Mouse (Mus musculus) skeletal muscle tissue, adult 2 months (tissue): ENCODE data around the gene Gm21746.
"Not testable (repeated sequence)": the region's sequence is repeated elsewhere in the genome, so short reads cannot be mapped to it uniquely, and the experiment has no call there.

Experiments used
- DNase-seq: peaks from one replicate; pipeline ENCODE4 v3.0.0-alpha.2; 2012; ENCODE audit warnings: low read depth, low spot score

Gene Gm21746

DNA sequence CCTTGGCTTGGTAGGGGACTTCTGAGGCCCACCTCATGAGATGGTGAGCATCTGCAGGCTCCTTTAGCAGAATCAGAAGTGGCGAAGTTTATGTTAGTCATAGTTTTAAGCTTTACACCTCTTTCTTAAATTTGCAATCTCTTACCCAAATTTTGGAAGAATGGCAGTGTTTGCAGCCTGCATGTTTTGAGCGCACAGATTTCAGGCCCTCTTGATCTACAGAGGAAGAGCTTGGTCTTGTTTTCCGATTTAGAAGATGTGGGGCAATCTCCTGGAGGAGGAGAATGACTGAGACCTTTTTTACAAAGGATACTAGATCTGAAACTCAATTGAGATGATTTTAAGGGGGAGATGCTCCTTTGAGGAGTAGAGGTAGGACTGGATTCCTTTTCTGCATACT lies at the start of gene Gm21746:
TSS of gene Gm21746 (minus strand) at position 101 of the 400 bp plus-strand sequence.
- not testable (repeated sequence) for DNase-seq

- DNase-seq: not testable (repeated sequence)
These were observed 29.0 kb upstream of the Gm21746 start, which contains the start of gene Gm20873 for GRCm38 (mm10) chrY:6266798-6267197. Gene Gm20873, plus strand, starts transcription at chrY:6267098.
